Mouse (Mus musculus) right cerebral cortex, adult 2 months (tissue): Measurements from ENCODE around the gene Lrrc8c.

Experiments used
- DNase-seq, 2 experiments: peaks; one replicate each; pipeline ENCODE4 v3.0.0; 2021 to 2022; ENCODE audit warnings: low spot score in 2 of 2

Lrrc8c gene

GRCm38 (mm10) chr5:105600998-105601397 is 81.8 kb downstream of the Lrrc8c start:
- DNase-seq, result no peak

- no peak for DNase-seq
Measured at GRCm38 (mm10) chr5:105602585-105602984, 83.4 kb downstream of the Lrrc8c start.

GRCm38 (mm10) chr5:105605736-105606135 is 86.5 kb downstream of the Lrrc8c start:
- DNase-seq, result peak in 1 of 2 experiments; percentile 22

- DNase-seq, result no peak
Measured at GRCm38 (mm10) chr5:105609683-105610082, 90.5 kb downstream of the Lrrc8c start.

GRCm38 (mm10) chr5:105613002-105613401 is 93.8 kb downstream of the Lrrc8c start:
- DNase-seq, result no peak

- DNase-seq, result no peak
Measured at GRCm38 (mm10) chr5:105614000-105614399, 94.8 kb downstream of the Lrrc8c start.

- DNase-seq, result no peak
Measured at GRCm38 (mm10) chr5:105614682-105615434, 95.7 kb downstream of the Lrrc8c start.

- no peak for DNase-seq
Measured at GRCm38 (mm10) chr5:105615871-105616454, 96.8 kb downstream of the Lrrc8c start.

- DNase-seq, result no peak
Measured at GRCm38 (mm10) chr5:105616538-105616937, 97.3 kb downstream of the Lrrc8c start.

- peak; percentile 18 to 38 for DNase-seq
Measured at GRCm38 (mm10) chr5:105618510-105618909, 99.3 kb downstream of the Lrrc8c start.

GRCm38 (mm10) chr5:105619666-105620065 is 100.5 kb downstream of the Lrrc8c start:
- DNase-seq, result no peak

- DNase-seq, result peak; percentile 78 to 84
Measured at GRCm38 (mm10) chr5:105620505-105621116, 101.4 kb downstream of the Lrrc8c start.

GRCm38 (mm10) chr5:105623074-105623713 is 104.0 kb downstream of the Lrrc8c start:
- DNase-seq, result no peak

- DNase-seq, result no peak
Measured at GRCm38 (mm10) chr5:105624257-105624656, 105.1 kb downstream of the Lrrc8c start.

- no peak for DNase-seq
Measured at GRCm38 (mm10) chr5:105625504-105626150, 106.4 kb downstream of the Lrrc8c start.

- no peak for DNase-seq
Measured at GRCm38 (mm10) chr5:105626355-105626754, 107.2 kb downstream of the Lrrc8c start.

GRCm38 (mm10) chr5:105627093-105627492 is 107.9 kb downstream of the Lrrc8c start:
- no peak for DNase-seq

- DNase-seq, result no peak
Measured at GRCm38 (mm10) chr5:105629955-105630354, 110.8 kb downstream of the Lrrc8c start.

- DNase-seq, result peak; percentile 51 to 52
Measured at GRCm38 (mm10) chr5:105632066-105632465, 112.9 kb downstream of the Lrrc8c start.

- DNase-seq, result no peak
Measured at GRCm38 (mm10) chr5:105635576-105635975, 116.4 kb downstream of the Lrrc8c start.

GRCm38 (mm10) chr5:105636484-105637191 is 117.5 kb downstream of the Lrrc8c start:
- no peak for DNase-seq
